Mouse (Mus musculus) ES-Bruce4 (cell line): ENCODE results near the gene Olfr1378.

Experiments used
- CTCF ChIP-seq: IDR thresholded peaks from one replicate; pipeline ENCODE4 v1.8.1; 2011; ENCODE audit warnings: low read depth, low read length
- EP300 ChIP-seq: IDR thresholded peaks from 2 replicates; pipeline ENCODE4 v1.6.1; 2011; ENCODE audit warnings: low read depth, low read length; ENCODE audit not compliant: insufficient read depth
- POLR2A ChIP-seq: IDR thresholded peaks from one replicate; pipeline ENCODE4 v1.8.1; 2011; ENCODE audit warnings: low read length; ENCODE audit not compliant: insufficient read depth

GRCm38 (mm10) chr11:50966230-50966629, at the start of gene Olfr1378:
- no peak for TF ChIP-seq CTCF
- no peak for TF ChIP-seq EP300
- TF ChIP-seq POLR2A: no peak
